Mouse (Mus musculus): Measurements from ENCODE around the gene Arhgap5. TPM values are rescaled to one million over a fixed set of nuclear protein-coding genes. Genes with fewer than 3 reads are reported as not detected.

Gene Arhgap5
- total RNA-seq, 1 experiment = 65.5 TPM

- Histone ChIP-seq H3K36me3 (ENCODE audit: control insufficient read depth, insufficient read depth, low read length, poor library complexity, severe bottlenecking) (no peaks in the 10 kb centered on the region), H3K9ac (ENCODE audit: insufficient read depth, low read depth, low read length, poor library complexity, severe bottlenecking) (no peak overlapping the region), H3K4me1 (ENCODE audit: control insufficient read depth in 2 of 2, insufficient read depth in 2 of 2, low read length in 2 of 2, poor library complexity in 1 of 2) (0 out of 4 replicates have a peak, but pooled peaks cover 0 to 1% of the 10 kb centered on the region in 2 experiments), H3K9me3 (ENCODE audit: control insufficient read depth, insufficient read depth, low read depth, low read length) (no peaks in the 10 kb centered on the region), H3K27ac (ENCODE audit: insufficient read depth, low read depth, low read length, poor library complexity, severe bottlenecking) (no peak overlapping the region), H3K4me3 (ENCODE audit: insufficient read depth in 1 of 2, low read depth in 1 of 2, low read length in 2 of 2, poor library complexity in 1 of 2, severe bottlenecking in 1 of 2) (no peak overlapping the region)
- in situ Hi-C loops (cut with MboI; ENCODE audit: low sequenced_read_pairs in 2 of 2, unreplicated experiment in 2 of 2) = no loop called here
- DNase-seq (ENCODE audit: low read depth, low spot score) = no peak
- no peak for TF ChIP-seq ZNF384 (IDR thresholded peaks at IDR 0.05; ENCODE audit: low read depth, low read length)
- no peak for TF ChIP-seq MAFK (IDR thresholded peaks at IDR 0.05; ENCODE audit: insufficient read depth, low read depth, low read length)
- TF ChIP-seq CHD2 (IDR thresholded peaks at IDR 0.05; ENCODE audit: low read depth, low read length) = no peak
Measured at GRCm38 (mm10) chr12:52476036-52476435, 27.7 kb upstream of the Arhgap5 start.

- no peak for DNase-seq (ENCODE audit: low read depth, low spot score)
- Histone ChIP-seq H3K4me3 (ENCODE audit: insufficient read depth in 1 of 2, low read depth in 1 of 2, low read length in 2 of 2, poor library complexity in 1 of 2, severe bottlenecking in 1 of 2) (no peak overlapping the region), H3K27ac (ENCODE audit: insufficient read depth, low read depth, low read length, poor library complexity, severe bottlenecking) (no peak overlapping the region), H3K9me3 (ENCODE audit: control insufficient read depth, insufficient read depth, low read depth, low read length) (no peaks in the 10 kb centered on the region), H3K4me1 (ENCODE audit: control insufficient read depth in 2 of 2, insufficient read depth in 2 of 2, low read length in 2 of 2, poor library complexity in 1 of 2) (no peaks in the 10 kb centered on the region), H3K36me3 (ENCODE audit: control insufficient read depth, insufficient read depth, low read length, poor library complexity, severe bottlenecking) (no peaks in the 10 kb centered on the region), H3K9ac (ENCODE audit: insufficient read depth, low read depth, low read length, poor library complexity, severe bottlenecking) (no peak overlapping the region)
- in situ Hi-C loops (cut with MboI; ENCODE audit: low sequenced_read_pairs in 2 of 2, unreplicated experiment in 2 of 2) = no loop called here
- no peak for TF ChIP-seq CHD2 (IDR thresholded peaks at IDR 0.05; ENCODE audit: low read depth, low read length)
- TF ChIP-seq HCFC1 (IDR thresholded peaks at IDR 0.05; ENCODE audit: borderline replicate concordance, insufficient read depth, low read length) = no peak
- no peak for TF ChIP-seq ZC3H11A (IDR thresholded peaks at IDR 0.05; ENCODE audit: borderline replicate concordance, low read depth, low read length)
- no peak for TF ChIP-seq ZNF384 (IDR thresholded peaks at IDR 0.05; ENCODE audit: low read depth, low read length)
- TF ChIP-seq MAFK (IDR thresholded peaks at IDR 0.05; ENCODE audit: insufficient read depth, low read depth, low read length) = no peak
Measured at GRCm38 (mm10) chr12:52478611-52479010, 25.2 kb upstream of the Arhgap5 start.

DNA sequence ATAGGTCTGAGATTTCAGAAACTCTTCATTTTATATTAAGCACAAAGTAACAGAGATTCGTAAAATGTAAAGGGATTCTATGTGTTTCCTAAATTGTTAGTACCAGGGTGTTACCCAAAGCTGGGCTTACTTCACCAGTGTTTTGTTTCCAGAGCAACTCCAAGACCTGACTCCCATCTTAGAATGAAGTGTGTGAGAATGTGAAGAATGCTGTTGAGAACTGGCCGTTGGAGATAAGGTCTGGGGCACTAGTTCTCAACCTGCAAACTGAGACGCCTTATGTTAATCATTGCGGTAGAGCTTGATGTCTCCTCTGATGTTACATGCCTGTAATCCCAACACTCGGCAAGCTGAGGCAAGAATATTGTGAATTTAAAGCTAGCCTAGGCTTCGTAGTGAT is 24.4 kb upstream of the Arhgap5 start:
- TF ChIP-seq CHD2 (IDR thresholded peaks at IDR 0.05; ENCODE audit: low read depth, low read length) (no peak), HCFC1 (IDR thresholded peaks at IDR 0.05; ENCODE audit: borderline replicate concordance, insufficient read depth, low read length) (no peak), ZC3H11A (IDR thresholded peaks at IDR 0.05; ENCODE audit: borderline replicate concordance, low read depth, low read length) (no peak), MAFK (IDR thresholded peaks at IDR 0.05; ENCODE audit: insufficient read depth, low read depth, low read length) (no peak), ZNF384 (IDR thresholded peaks at IDR 0.05; ENCODE audit: low read depth, low read length) (no peak)

GRCm38 (mm10) chr12:52480851-52481250 is 22.9 kb upstream of the Arhgap5 start:
- no peak overlapping the region for H3K27ac ChIP-seq (ENCODE audit: insufficient read depth, low read depth, low read length, poor library complexity, severe bottlenecking)
- no peak for DNase-seq (ENCODE audit: low read depth, low spot score)
- 0 out of 4 replicates have a peak, but pooled peaks cover 2 to 3% of the 10 kb centered on the region in 2 experiments for H3K4me1 ChIP-seq (ENCODE audit: control insufficient read depth in 2 of 2, insufficient read depth in 2 of 2, low read length in 2 of 2, poor library complexity in 1 of 2)
- no peaks in the 10 kb centered on the region for H3K9me3 ChIP-seq (ENCODE audit: control insufficient read depth, insufficient read depth, low read depth, low read length)
- no peaks in the 10 kb centered on the region for H3K36me3 ChIP-seq (ENCODE audit: control insufficient read depth, insufficient read depth, low read length, poor library complexity, severe bottlenecking)
- TF ChIP-seq MAFK (IDR thresholded peaks at IDR 0.05; ENCODE audit: insufficient read depth, low read depth, low read length) = no peak
- TF ChIP-seq ZNF384 (IDR thresholded peaks at IDR 0.05; ENCODE audit: low read depth, low read length) = no peak
- TF ChIP-seq HCFC1 (IDR thresholded peaks at IDR 0.05; ENCODE audit: borderline replicate concordance, insufficient read depth, low read length) = no peak
- no peak for TF ChIP-seq ZC3H11A (IDR thresholded peaks at IDR 0.05; ENCODE audit: borderline replicate concordance, low read depth, low read length)
- no peak for TF ChIP-seq CHD2 (IDR thresholded peaks at IDR 0.05; ENCODE audit: low read depth, low read length)
- in situ Hi-C loops (cut with MboI; ENCODE audit: low sequenced_read_pairs in 2 of 2, unreplicated experiment in 2 of 2) = no loop called here
- no peak overlapping the region for H3K4me3 ChIP-seq (ENCODE audit: insufficient read depth in 1 of 2, low read depth in 1 of 2, low read length in 2 of 2, poor library complexity in 1 of 2, severe bottlenecking in 1 of 2)
- no peak overlapping the region for H3K9ac ChIP-seq (ENCODE audit: insufficient read depth, low read depth, low read length, poor library complexity, severe bottlenecking)

More for the DNA sequence above, 24.4 kb upstream of the Arhgap5 start:
- no peak for DNase-seq (ENCODE audit: low read depth, low spot score)
- in situ Hi-C loops (cut with MboI; ENCODE audit: low sequenced_read_pairs in 2 of 2, unreplicated experiment in 2 of 2) = no loop called here
- no peak overlapping the region for H3K27ac ChIP-seq (ENCODE audit: insufficient read depth, low read depth, low read length, poor library complexity, severe bottlenecking)
- no peak overlapping the region for H3K4me3 ChIP-seq (ENCODE audit: insufficient read depth in 1 of 2, low read depth in 1 of 2, low read length in 2 of 2, poor library complexity in 1 of 2, severe bottlenecking in 1 of 2)
- H3K36me3 ChIP-seq (ENCODE audit: control insufficient read depth, insufficient read depth, low read length, poor library complexity, severe bottlenecking) = no peaks in the 10 kb centered on the region
- H3K9me3 ChIP-seq (ENCODE audit: control insufficient read depth, insufficient read depth, low read depth, low read length) = no peaks in the 10 kb centered on the region
- H3K9ac ChIP-seq (ENCODE audit: insufficient read depth, low read depth, low read length, poor library complexity, severe bottlenecking) = no peak overlapping the region
- H3K4me1 ChIP-seq (ENCODE audit: control insufficient read depth in 2 of 2, insufficient read depth in 2 of 2, low read length in 2 of 2, poor library complexity in 1 of 2) = 0 out of 4 replicates have a peak, but pooled peaks cover 0 to under 1% of the 10 kb centered on the region in 2 experiments

Measured in ES-E14 (cell line).